Mouse (Mus musculus) CD4-positive, CD25-positive, alpha-beta regulatory T cell, adult 4 months (primary cell): Measurements from ENCODE around the gene Nsmce4a. TPM values are rescaled to one million over a fixed set of nuclear protein-coding genes. Genes with fewer than 3 reads are reported as not detected.
"Not testable (repeated sequence)": the region's sequence is repeated elsewhere in the genome, so short reads cannot be mapped to it uniquely, and the experiment has no call there.

Source experiments
- ATAC-seq: one replicate; pipeline ENCODE4 v1.8.0; 2017
- polyA plus RNA-seq, 2 experiments: library from polyadenylated mRNA; unstranded; fragments of 100-300 nt; shearing (Covaris generic); gene quantifications; one replicate each; pipeline ENCODE4 v1.2.1; 2017

Nsmce4a gene
- 10 to 100 TPM in 1 of 2 experiments, 1 to 10 TPM in 1; 8.2 to 13.3 TPM for polyA plus RNA-seq

GRCm38 (mm10) chr7:130572821-130573220 is at the start of gene Nsmce4a:
TSS of gene Nsmce4a (minus strand) at chr7:130573118.
- ATAC-seq, result no peak

- no peak for ATAC-seq
Measured at GRCm38 (mm10) chr7:130622359-130622758, 49.4 kb upstream of the Nsmce4a start.

GRCm38 (mm10) chr7:130621953-130622352 is 49.0 kb upstream of the Nsmce4a start:
- ATAC-seq, result no peak

- no peak for ATAC-seq
Measured at GRCm38 (mm10) chr7:130621068-130621467, 48.1 kb upstream of the Nsmce4a start.

GRCm38 (mm10) chr7:130617591-130617990 is 44.7 kb upstream of the Nsmce4a start:
- ATAC-seq, result no peak

- no peak for ATAC-seq
Measured at GRCm38 (mm10) chr7:130613973-130614372, 41.1 kb upstream of the Nsmce4a start.

GRCm38 (mm10) chr7:130606958-130607357 is 34.0 kb upstream of the Nsmce4a start:
- no peak for ATAC-seq

- ATAC-seq, result no peak
Measured at GRCm38 (mm10) chr7:130605111-130605510, 32.2 kb upstream of the Nsmce4a start.

- no peak for ATAC-seq
Measured at GRCm38 (mm10) chr7:130604390-130604789, 31.5 kb upstream of the Nsmce4a start.

GRCm38 (mm10) chr7:130603556-130603955 is 30.6 kb upstream of the Nsmce4a start:
- no peak for ATAC-seq

- ATAC-seq, result no peak
Measured at GRCm38 (mm10) chr7:130602804-130603203, 29.9 kb upstream of the Nsmce4a start.

- no peak for ATAC-seq
Measured at GRCm38 (mm10) chr7:130600546-130600945, 27.6 kb upstream of the Nsmce4a start.

- ATAC-seq, result no peak
Measured at GRCm38 (mm10) chr7:130600074-130600473, 27.2 kb upstream of the Nsmce4a start.

- ATAC-seq, result no peak
Measured at GRCm38 (mm10) chr7:130597546-130597945, 24.6 kb upstream of the Nsmce4a start.

- not testable (repeated sequence) for ATAC-seq
Measured at GRCm38 (mm10) chr7:130596079-130596855, 23.3 kb upstream of the Nsmce4a start.

GRCm38 (mm10) chr7:130593375-130594239 is 20.7 kb upstream of the Nsmce4a start:
- ATAC-seq, result not testable (repeated sequence)

GRCm38 (mm10) chr7:130592975-130593374 is 20.1 kb upstream of the Nsmce4a start:
- ATAC-seq, result not testable (repeated sequence)

GRCm38 (mm10) chr7:130590845-130591437 is 18.0 kb upstream of the Nsmce4a start:
- no peak for ATAC-seq

- no peak for ATAC-seq
Measured at GRCm38 (mm10) chr7:130590081-130590828, 17.3 kb upstream of the Nsmce4a start.

- ATAC-seq, result no peak
Measured at GRCm38 (mm10) chr7:130586521-130587072, 13.7 kb upstream of the Nsmce4a start.

GRCm38 (mm10) chr7:130578607-130579006 is 5.7 kb upstream of the Nsmce4a start:
- ATAC-seq, result no peak

- ATAC-seq, result no peak
Measured at GRCm38 (mm10) chr7:130578066-130578465, 5.1 kb upstream of the Nsmce4a start.
